ENCODE assay signal across 9 mouse cellular contexts in the genomic region with DNA sequence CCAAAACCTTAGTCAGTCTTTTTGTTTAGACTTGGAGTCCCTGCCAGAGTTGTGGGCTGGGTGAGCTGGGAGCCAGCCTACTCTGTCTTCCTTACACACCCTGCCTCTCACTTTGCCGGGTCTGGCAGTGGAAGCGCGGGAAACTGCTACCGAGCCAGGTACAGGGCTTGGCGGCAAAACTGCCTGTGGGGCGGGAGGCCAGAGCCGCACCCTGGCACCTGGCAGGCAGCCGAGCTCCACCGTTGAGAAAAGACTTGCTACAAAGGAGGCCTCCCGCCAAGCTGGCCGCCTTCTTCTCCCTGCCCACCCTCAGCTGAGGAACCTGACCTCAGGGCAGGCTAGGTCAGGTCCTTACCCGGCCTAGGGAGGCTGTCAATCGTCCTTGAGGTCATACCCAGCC. TPM values are rescaled to one million over a fixed set of nuclear protein-coding genes. Genes with fewer than 3 reads are reported as not detected.
DNase-seq lines count a peak whose midpoint lies in the region; ATAC-seq lines count a peak whose summit lies in the region.
"Had no signal": no experiment of that assay in that cellular context is flagged by ENCODE, and none has a peak within 500 bp of the region (broad histone marks: within the 10 kb centered on the region; RNA-seq: fewer than 3 reads in every experiment).

No protein-coding gene starts in this region.

- no peaks in the 10 kb centered on the region for H3K27me3 ChIP-seq in limb, embryonic 15.5 days
- H3K27me3 ChIP-seq in limb, embryonic 10.5 days (ENCODE audit: low read depth, poor library complexity, severe bottlenecking), result 0 out of 2 replicates have a peak, but pooled peaks cover 6% of the 10 kb centered on the region
- no peaks in the 10 kb centered on the region for H3K27me3 ChIP-seq in intestine, embryonic 15.5 days (replicated peaks)
- H3K27me3 ChIP-seq: forebrain, embryonic 15.5 days had no signal

- no peak overlapping the region for H3K27ac ChIP-seq in limb, embryonic 15.5 days
- H3K27ac ChIP-seq in limb, embryonic 10.5 days, result no peak overlapping the region
- H3K27ac ChIP-seq in intestine, embryonic 15.5 days, result no peak overlapping the region
- H3K27ac ChIP-seq: forebrain, embryonic 15.5 days had no signal

- H3K36me3 ChIP-seq in limb, embryonic 15.5 days, result no peaks in the 10 kb centered on the region
- H3K36me3 ChIP-seq in limb, embryonic 10.5 days, result no peaks in the 10 kb centered on the region
- H3K36me3 ChIP-seq in intestine, embryonic 15.5 days, result no peaks in the 10 kb centered on the region
- H3K36me3 ChIP-seq: forebrain, embryonic 15.5 days had no signal

- DNase-seq in limb, embryonic 10.5 days (ENCODE audit: low spot score), result no peak
- peak; percentile 59 to 77 for DNase-seq in lung, postnatal 4 days
- peak; percentile 33 for DNase-seq in testis, postnatal 14 days (ENCODE audit: low spot score)
- DNase-seq in layer of hippocampus, adult 9-10 months (ENCODE audit: low spot score), result no peak
- no peak for DNase-seq in layer of hippocampus, postnatal 36 days
- DNase-seq in heart, postnatal 25 days (ENCODE audit: low spot score), result no peak

- peaks cover 5% of the 10 kb centered on the region for H3K4me1 ChIP-seq in limb, embryonic 15.5 days
- H3K4me1 ChIP-seq in limb, embryonic 10.5 days, result no peaks in the 10 kb centered on the region
- no peaks in the 10 kb centered on the region for H3K4me1 ChIP-seq in intestine, embryonic 15.5 days (replicated peaks)

- H3K9me3 ChIP-seq in limb, embryonic 15.5 days, result no peaks in the 10 kb centered on the region
- no peaks in the 10 kb centered on the region for H3K9me3 ChIP-seq in limb, embryonic 10.5 days (replicated peaks)
- no peaks in the 10 kb centered on the region for H3K9me3 ChIP-seq in intestine, embryonic 15.5 days
- H3K9me3 ChIP-seq: forebrain, embryonic 15.5 days had no signal

- H3K4me3 ChIP-seq in limb, embryonic 15.5 days, result no peak overlapping the region
- no peak overlapping the region for H3K4me3 ChIP-seq in limb, embryonic 10.5 days
- H3K4me3 ChIP-seq in intestine, embryonic 15.5 days (replicated peaks), result no peak overlapping the region
- H3K4me3 ChIP-seq: forebrain, embryonic 15.5 days had no signal

- 22% methylated on average over 13 of the region's 13 CpGs for WGBS in limb, embryonic 15.5 days
- WGBS in limb, embryonic 10.5 days, result 52% methylated on average over 13 of the region's 13 CpGs
- WGBS in intestine, embryonic 15.5 days, result 37% methylated on average over 13 of the region's 13 CpGs

- H3K4me2 ChIP-seq in limb, embryonic 15.5 days, result no peak overlapping the region
- no peak overlapping the region for H3K4me2 ChIP-seq in intestine, embryonic 15.5 days (replicated peaks)
- H3K4me2 ChIP-seq: forebrain, embryonic 15.5 days had no signal

- intact Hi-C loops in heart, postnatal 25 days (cut with DNase I), result loop anchor here (5.0 kb wide), 2 partner anchors 183 to 273 kb away; no protein-coding TSS in a partner anchor

- 0 out of 2 replicates have a peak, but pooled peaks have one; percentile 8 for ATAC-seq in limb, embryonic 15.5 days (ENCODE audit: insufficient number of reproducible peaks, low FRiP score, low TSS enrichment, low read depth)
- peak; percentile 50 for ATAC-seq in intestine, embryonic 15.5 days
- ATAC-seq: forebrain, embryonic 15.5 days had no signal

- no peak overlapping the region for H3K9ac ChIP-seq in limb, embryonic 15.5 days
- no peak overlapping the region for H3K9ac ChIP-seq in intestine, embryonic 15.5 days
- H3K9ac ChIP-seq: forebrain, embryonic 15.5 days had no signal

RNA-seq across cellular contexts. Expression of a gene that starts 24.2 kb away (rescaled TPM):
- polyA plus RNA-seq in limb, embryonic 15.5 days (2015; fragmentation: Nextera tagmentation; extraction: Ambion mirVana), result 1.2 and 1.3 TPM in 2 replicates
- polyA plus RNA-seq in limb, embryonic 10.5 days (2016; fragmentation: Nextera tagmentation; extraction: Ambion mirVana), result 0.16 and 0.29 TPM in 2 replicates
- 0.27 and 0.44 TPM in 2 replicates for polyA plus RNA-seq in intestine, embryonic 15.5 days (2015; fragmentation: Nextera tagmentation; extraction: Ambion mirVana)
- total RNA-seq in layer of hippocampus, postnatal 36 days (2021), result under 1 TPM in 1 of 2 experiments, not detected in 1; 0.42 TPM
- total RNA-seq in heart, postnatal 25 days (2021), result not detected

RNA-seq across cellular contexts. Expression of a gene that starts 35.3 kb away (rescaled TPM):
- polyA plus RNA-seq in limb, embryonic 15.5 days (2015; fragmentation: Nextera tagmentation; extraction: Ambion mirVana), result 0.12 and 0.15 TPM in 2 replicates
- not detected in 2 replicates for polyA plus RNA-seq in limb, embryonic 10.5 days (2016; fragmentation: Nextera tagmentation; extraction: Ambion mirVana)
- 0.11 TPM in 1 of 2 replicates, not detected in the other for polyA plus RNA-seq in intestine, embryonic 15.5 days (2015; fragmentation: Nextera tagmentation; extraction: Ambion mirVana)
- total RNA-seq in layer of hippocampus, postnatal 36 days (2021), result not detected
- not detected for total RNA-seq in heart, postnatal 25 days (2021)

RNA-seq across cellular contexts. Expression of a gene that starts 59.0 kb away (rescaled TPM):
- 93.2 and 94.9 TPM in 2 replicates for polyA plus RNA-seq in limb, embryonic 15.5 days (2015; fragmentation: Nextera tagmentation; extraction: Ambion mirVana)
- polyA plus RNA-seq in limb, embryonic 10.5 days (2016; fragmentation: Nextera tagmentation; extraction: Ambion mirVana), result 133 and 144 TPM in 2 replicates
- polyA plus RNA-seq in intestine, embryonic 15.5 days (2015; fragmentation: Nextera tagmentation; extraction: Ambion mirVana), result 86.6 and 93.3 TPM in 2 replicates
- 10 to 100 TPM; 19.6 to 21.4 TPM for total RNA-seq in layer of hippocampus, postnatal 36 days (2021)
- total RNA-seq in heart, postnatal 25 days (2021), result 10 to 100 TPM; 20.2 to 24.4 TPM

Comparison
In these comparisons a context has a peak if more than half of its experiments do, and no peak if none do; other contexts are left out.
1. DNase-seq: peak in lung, postnatal 4 days (2 of 2) and testis, postnatal 14 days (single experiment); none in limb, embryonic 10.5 days (single experiment), layer of hippocampus, adult 9-10 months (single experiment), layer of hippocampus, postnatal 36 days (0 of 2) and heart, postnatal 25 days (single experiment).